Mouse (Mus musculus): ENCODE data around the gene Saal1. TPM values are rescaled to one million over a fixed set of nuclear protein-coding genes. Genes with fewer than 3 reads are reported as not detected.
"Not testable (repeated sequence)": the region's sequence is repeated elsewhere in the genome, so short reads cannot be mapped to it uniquely, and the experiment has no call there.

The Saal1 gene
- polyA plus RNA-seq (2012; rRNA removed) (4.4 and 6.6 TPM in 2 replicates), polyA plus RNA-seq (2014; fragmentation: Nextera tagmentation; extraction: Ambion mirVana) (15.1 and 17.6 TPM in 2 replicates)

DNA sequence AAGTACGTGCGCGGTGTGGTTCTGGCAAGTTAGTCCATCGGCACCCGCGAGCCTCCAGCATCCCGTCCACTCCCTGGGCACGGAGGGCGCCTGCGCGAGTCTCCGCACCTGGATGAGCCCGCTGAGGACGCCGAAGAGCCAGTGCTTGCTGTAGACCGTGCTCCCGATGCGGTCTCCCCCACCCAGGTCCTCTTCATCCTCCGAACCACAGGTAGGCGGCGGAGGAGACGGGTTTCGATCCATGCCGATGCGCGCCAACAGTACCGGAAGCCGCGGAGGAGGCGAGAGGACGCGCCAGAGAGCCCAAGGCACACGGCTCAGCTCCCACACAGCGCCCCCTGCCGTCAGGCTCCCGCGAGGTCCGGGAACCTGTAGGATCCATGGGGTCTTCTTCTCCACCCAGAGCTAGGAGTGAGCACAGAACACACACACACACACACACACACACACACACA, at the start of gene Saal1:
Gene Saal1, minus strand, starts transcription at position 291 of the 455 bp plus-strand sequence.
- Histone ChIP-seq H3K9ac (replicated peaks) (peak within 1 kb of the TSS; percentile 81), H3K36me3 (replicated peaks; ENCODE audit: control insufficient read depth, insufficient read depth, low read depth) (peaks cover 15% of the 10 kb centered on the region), H3K4me3 (ENCODE audit: insufficient read depth in 1 of 2, low read depth in 2 of 2, low read length in 2 of 2) (peak within 1 kb of the TSS; percentile 71 to 79), H3K27me3 (ENCODE audit: control insufficient read depth, insufficient read depth, low read length) (no peaks in the 10 kb centered on the region), H3K4me2 (ENCODE audit: low read depth) (peak within 1 kb of the TSS; percentile 75), H3K4me1 (replicated peaks; ENCODE audit: control insufficient read depth in 2 of 2, insufficient read depth in 2 of 2, low read length in 1 of 2) (peaks cover 6 to 7% of the 10 kb centered on the region in 2 experiments), H3K27ac (no peak within 1 kb of the TSS), H3K9me3 (ENCODE audit: control insufficient read depth, low read length) (no peaks in the 10 kb centered on the region)
- peak; percentile 92 for ATAC-seq (ENCODE audit: insufficient read depth)
- peak; percentile 73 to 78 (median 75) for DNase-seq (ENCODE audit: low read depth in 3 of 3, low spot score in 3 of 3)
- TF ChIP-seq CTCF (IDR thresholded peaks at IDR 0.05; ENCODE audit: low read depth) (peak; percentile 99), EP300 (IDR thresholded peaks at IDR 0.05; ENCODE audit: low read depth) (no peak)
- under 1% methylated on average over 38 of the region's 38 CpGs for WGBS (ENCODE audit: insufficient replicate concordance)

DNA sequence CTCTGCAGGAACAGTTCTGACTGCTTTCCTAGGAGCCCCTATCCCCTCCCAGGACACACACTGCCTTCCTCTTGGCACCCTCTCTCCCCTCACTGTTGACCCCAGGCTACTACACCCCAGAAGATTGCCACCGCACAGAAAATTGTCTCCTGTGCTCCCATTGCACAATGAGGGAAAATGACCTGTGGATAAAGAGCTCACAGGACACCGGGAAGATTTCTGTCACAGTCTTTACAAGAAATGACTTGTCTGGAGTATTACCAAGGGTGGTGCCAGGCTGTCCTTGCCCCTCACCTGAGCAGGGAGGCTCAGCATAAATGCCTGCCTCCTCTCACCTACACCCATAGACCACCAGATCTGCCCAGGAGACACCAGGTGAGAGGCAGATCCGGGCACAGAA, 41.0 kb upstream of the Saal1 start, which contains the start of gene Saa2:
Gene Saa2, plus strand, starts transcription at position 301 of the 400 bp plus-strand sequence.
- Histone ChIP-seq H3K36me3 (replicated peaks; ENCODE audit: control insufficient read depth, insufficient read depth, low read depth) (no peaks in the 10 kb centered on the region), H3K9me3 (ENCODE audit: control insufficient read depth, low read length) (no peaks in the 10 kb centered on the region), H3K4me3 (ENCODE audit: insufficient read depth in 1 of 2, low read depth in 2 of 2, low read length in 2 of 2) (no peak within 1 kb of the TSS), H3K4me2 (ENCODE audit: low read depth) (no peak within 1 kb of the TSS), H3K9ac (replicated peaks) (no peak within 1 kb of the TSS), H3K27ac (no peak within 1 kb of the TSS), H3K27me3 (ENCODE audit: control insufficient read depth, insufficient read depth, low read length) (no peaks in the 10 kb centered on the region), H3K4me1 (replicated peaks; ENCODE audit: control insufficient read depth in 2 of 2, insufficient read depth in 2 of 2, low read length in 1 of 2) (no peaks in the 10 kb centered on the region)
- WGBS (ENCODE audit: insufficient replicate concordance), result 66% methylated on average over 3 of the region's 3 CpGs
- TF ChIP-seq EP300 (IDR thresholded peaks at IDR 0.05; ENCODE audit: low read depth) (no peak), CTCF (IDR thresholded peaks at IDR 0.05; ENCODE audit: low read depth) (no peak)
- ATAC-seq (ENCODE audit: insufficient read depth), result no peak
- DNase-seq (ENCODE audit: low read depth in 3 of 3, low spot score in 3 of 3), result no peak

DNA sequence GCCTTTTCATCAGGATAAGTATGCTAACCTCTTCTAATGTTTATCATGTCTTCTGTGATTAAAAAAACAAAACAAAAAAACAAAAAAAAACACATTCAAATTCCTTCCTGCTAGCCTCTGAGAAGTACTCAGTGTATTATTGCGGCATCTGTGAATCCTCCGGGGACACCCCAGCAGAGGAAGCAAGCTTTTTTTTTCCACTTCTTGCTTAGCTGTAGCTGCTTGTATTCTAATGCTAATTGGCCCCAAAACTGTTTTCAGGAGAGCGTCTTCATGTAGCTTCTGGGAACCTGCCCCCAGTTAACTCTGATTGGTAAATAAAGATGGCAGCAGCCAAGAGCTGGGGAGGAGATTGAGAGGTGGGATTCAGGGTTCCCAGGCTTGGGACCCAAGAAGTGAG, 38.0 kb upstream of the Saal1 start:
- DNase-seq (ENCODE audit: low read depth in 3 of 3, low spot score in 3 of 3) (no peak), ATAC-seq (ENCODE audit: insufficient read depth) (no peak)
- Histone ChIP-seq H3K9me3 (ENCODE audit: control insufficient read depth, low read length) (no peaks in the 10 kb centered on the region), H3K27ac (no peak overlapping the region), H3K9ac (replicated peaks) (no peak overlapping the region), H3K4me3 (ENCODE audit: insufficient read depth in 1 of 2, low read depth in 2 of 2, low read length in 2 of 2) (no peak overlapping the region), H3K27me3 (ENCODE audit: control insufficient read depth, insufficient read depth, low read length) (no peaks in the 10 kb centered on the region), H3K36me3 (replicated peaks; ENCODE audit: control insufficient read depth, insufficient read depth, low read depth) (no peaks in the 10 kb centered on the region), H3K4me2 (ENCODE audit: low read depth) (no peak overlapping the region), H3K4me1 (replicated peaks; ENCODE audit: control insufficient read depth in 2 of 2, insufficient read depth in 2 of 2, low read length in 1 of 2) (no peaks in the 10 kb centered on the region)
- WGBS (ENCODE audit: insufficient replicate concordance), result 64% methylated on average over 3 of the region's 3 CpGs
- TF ChIP-seq CTCF (IDR thresholded peaks at IDR 0.05; ENCODE audit: low read depth) (no peak), EP300 (IDR thresholded peaks at IDR 0.05; ENCODE audit: low read depth) (no peak)

DNA sequence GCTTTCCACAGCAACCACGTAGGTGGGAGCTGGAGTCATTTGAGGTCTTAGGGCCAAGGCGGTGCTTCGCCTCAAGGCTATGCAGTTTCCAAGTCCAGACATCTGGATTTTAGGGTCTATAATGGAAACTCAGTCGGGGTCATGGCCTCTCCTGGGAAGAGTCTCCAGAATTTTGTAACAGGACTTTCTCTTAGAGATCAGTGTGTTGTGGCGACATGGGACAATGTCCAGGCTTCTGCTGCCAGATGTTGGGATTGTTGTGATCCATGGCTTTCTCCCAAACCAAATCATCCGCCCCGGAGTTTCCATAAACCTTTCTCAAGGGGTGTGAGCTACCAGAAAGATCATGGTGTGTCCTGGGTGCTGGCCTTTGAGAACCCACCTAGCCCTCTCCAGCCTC, 35.9 kb upstream of the Saal1 start:
- Histone ChIP-seq H3K27ac (no peak overlapping the region), H3K4me3 (ENCODE audit: insufficient read depth in 1 of 2, low read depth in 2 of 2, low read length in 2 of 2) (no peak overlapping the region), H3K36me3 (replicated peaks; ENCODE audit: control insufficient read depth, insufficient read depth, low read depth) (no peaks in the 10 kb centered on the region), H3K9me3 (ENCODE audit: control insufficient read depth, low read length) (no peaks in the 10 kb centered on the region), H3K4me1 (replicated peaks; ENCODE audit: control insufficient read depth in 2 of 2, insufficient read depth in 2 of 2, low read length in 1 of 2) (no peaks in the 10 kb centered on the region), H3K9ac (replicated peaks) (no peak overlapping the region), H3K27me3 (ENCODE audit: control insufficient read depth, insufficient read depth, low read length) (no peaks in the 10 kb centered on the region), H3K4me2 (ENCODE audit: low read depth) (no peak overlapping the region)
- ATAC-seq (ENCODE audit: insufficient read depth) (no peak), DNase-seq (ENCODE audit: low read depth in 3 of 3, low spot score in 3 of 3) (no peak)
- TF ChIP-seq EP300 (IDR thresholded peaks at IDR 0.05; ENCODE audit: low read depth), result no peak
- TF ChIP-seq CTCF (IDR thresholded peaks at IDR 0.05; ENCODE audit: low read depth), result no peak
- WGBS (ENCODE audit: insufficient replicate concordance), result 65% methylated on average over 7 of the region's 7 CpGs

DNA sequence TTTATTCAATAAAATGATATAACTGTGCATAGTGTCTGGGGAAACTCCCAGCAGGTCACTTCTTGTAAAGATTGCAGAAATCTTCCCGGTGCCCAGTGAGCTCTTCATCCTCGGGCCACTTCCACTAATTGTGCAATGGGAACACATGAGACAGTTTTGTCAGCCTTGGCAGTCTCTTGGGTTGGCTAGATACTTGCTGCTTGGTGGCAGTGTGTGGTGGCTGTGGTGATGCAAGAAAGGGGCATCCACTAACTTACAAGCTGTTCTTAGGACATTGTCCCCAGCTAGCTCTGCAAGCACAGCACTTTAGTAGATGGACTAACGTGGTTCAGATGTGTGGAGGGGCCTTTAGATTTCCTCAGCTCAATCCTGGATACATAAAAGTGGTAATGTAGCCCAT, 35.3 kb upstream of the Saal1 start:
- H3K36me3 ChIP-seq (replicated peaks; ENCODE audit: control insufficient read depth, insufficient read depth, low read depth), result no peaks in the 10 kb centered on the region
- no peak overlapping the region for H3K27ac ChIP-seq

DNA sequence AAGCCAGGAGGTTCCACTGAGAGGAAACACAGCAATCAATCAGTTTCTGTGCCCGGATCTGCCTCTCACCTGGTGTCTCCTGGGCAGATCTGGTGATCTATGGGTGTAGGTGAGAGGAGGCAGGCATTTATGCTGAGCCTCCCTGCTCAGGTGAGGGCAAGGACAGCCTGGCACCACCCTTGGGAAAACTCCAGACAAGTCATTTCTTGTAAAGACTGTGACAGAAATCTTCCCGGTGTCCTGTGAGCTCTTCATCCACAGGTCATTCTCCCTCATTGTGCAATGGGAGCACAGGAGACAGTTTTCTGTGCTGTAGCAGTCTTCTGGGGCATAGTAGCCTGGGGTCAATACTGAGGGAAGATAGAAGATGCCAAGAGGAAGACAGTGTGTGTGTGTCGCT, 32.4 kb upstream of the Saal1 start, which contains the start of gene Saa1:
Gene Saa1, minus strand, starts transcription at position 101 of the 400 bp plus-strand sequence.
- DNase-seq (ENCODE audit: low read depth in 3 of 3, low spot score in 3 of 3); H3K4me3 ChIP-seq (ENCODE audit: insufficient read depth in 1 of 2, low read depth in 2 of 2, low read length in 2 of 2); ATAC-seq (ENCODE audit: insufficient read depth); H3K27ac ChIP-seq; H3K9ac ChIP-seq (replicated peaks); H3K4me1 ChIP-seq (replicated peaks; ENCODE audit: control insufficient read depth in 2 of 2, insufficient read depth in 2 of 2, low read length in 1 of 2); H3K9me3 ChIP-seq (ENCODE audit: control insufficient read depth, low read length); H3K4me2 ChIP-seq (ENCODE audit: low read depth); H3K27me3 ChIP-seq (ENCODE audit: control insufficient read depth, insufficient read depth, low read length); H3K36me3 ChIP-seq (replicated peaks; ENCODE audit: control insufficient read depth, insufficient read depth, low read depth): not testable (repeated sequence)
- 47% methylated on average over 3 of the region's 3 CpGs for WGBS (ENCODE audit: insufficient replicate concordance)

More for the DNA sequence above, 35.3 kb upstream of the Saal1 start:
- no peak for ATAC-seq (ENCODE audit: insufficient read depth)
- Histone ChIP-seq H3K9ac (replicated peaks) (no peak overlapping the region), H3K4me2 (ENCODE audit: low read depth) (no peak overlapping the region), H3K27me3 (ENCODE audit: control insufficient read depth, insufficient read depth, low read length) (no peaks in the 10 kb centered on the region), H3K9me3 (ENCODE audit: control insufficient read depth, low read length) (no peaks in the 10 kb centered on the region), H3K4me1 (replicated peaks; ENCODE audit: control insufficient read depth in 2 of 2, insufficient read depth in 2 of 2, low read length in 1 of 2) (no peaks in the 10 kb centered on the region), H3K4me3 (ENCODE audit: insufficient read depth in 1 of 2, low read depth in 2 of 2, low read length in 2 of 2) (no peak overlapping the region)
- 53% methylated on average over 3 of the region's 3 CpGs for WGBS (ENCODE audit: insufficient replicate concordance)
- DNase-seq (ENCODE audit: low read depth in 3 of 3, low spot score in 3 of 3), result no peak
- no peak for TF ChIP-seq EP300 (IDR thresholded peaks at IDR 0.05; ENCODE audit: low read depth)
- TF ChIP-seq CTCF (IDR thresholded peaks at IDR 0.05; ENCODE audit: low read depth), result no peak

DNA sequence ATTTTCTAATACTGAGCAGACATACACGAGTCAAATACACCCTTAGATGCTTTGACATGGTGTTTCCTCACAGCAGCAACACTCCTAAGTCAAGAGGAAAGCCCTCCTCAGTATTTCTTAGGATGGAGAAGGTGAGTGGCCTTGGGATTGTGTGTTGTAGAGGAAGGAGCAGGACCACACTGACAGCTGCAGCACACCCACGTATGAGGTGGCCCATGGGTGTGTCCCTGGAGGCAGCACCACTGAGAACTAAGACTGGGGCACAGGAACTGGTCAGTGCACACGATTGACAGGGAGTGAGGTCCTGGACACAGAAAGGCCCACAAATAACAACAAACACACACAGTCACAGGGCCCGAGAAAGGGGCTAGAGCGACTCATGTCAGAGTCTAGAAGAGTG, 29.6 kb upstream of the Saal1 start:
- not testable (repeated sequence) for H3K4me1 ChIP-seq (replicated peaks; ENCODE audit: control insufficient read depth in 2 of 2, insufficient read depth in 2 of 2, low read length in 1 of 2); H3K9ac ChIP-seq (replicated peaks); H3K9me3 ChIP-seq (ENCODE audit: control insufficient read depth, low read length); H3K36me3 ChIP-seq (replicated peaks; ENCODE audit: control insufficient read depth, insufficient read depth, low read depth); H3K27me3 ChIP-seq (ENCODE audit: control insufficient read depth, insufficient read depth, low read length); DNase-seq (ENCODE audit: low read depth in 3 of 3, low spot score in 3 of 3); ATAC-seq (ENCODE audit: insufficient read depth); H3K27ac ChIP-seq; H3K4me3 ChIP-seq (ENCODE audit: insufficient read depth in 1 of 2, low read depth in 2 of 2, low read length in 2 of 2); H3K4me2 ChIP-seq (ENCODE audit: low read depth)
- WGBS (ENCODE audit: insufficient replicate concordance), result 51% methylated on average over 5 of the region's 5 CpGs
